In the genomic region with DNA sequence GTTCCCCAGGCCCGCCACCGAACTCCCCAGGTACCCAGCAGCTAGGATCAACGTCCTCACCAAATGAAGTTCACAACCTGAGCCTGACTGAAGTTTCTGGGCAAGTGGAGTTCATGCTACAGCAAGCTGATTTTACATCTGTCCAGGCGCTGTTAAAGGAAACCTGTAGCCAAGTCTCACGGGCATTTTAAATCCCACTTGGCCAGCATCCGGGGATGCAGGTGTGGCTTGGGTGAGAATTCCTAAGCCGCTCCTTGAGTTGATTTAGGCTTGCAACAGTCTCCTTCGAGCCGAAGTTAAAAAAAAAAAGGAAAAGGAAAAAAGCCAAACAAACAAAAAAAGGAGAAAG, we compare ENCODE assay signal across 7 mouse cellular contexts. TPM values are rescaled to one million over a fixed set of nuclear protein-coding genes. Genes with fewer than 3 reads are reported as not detected.
DNase-seq lines count a peak whose midpoint lies in the region; ATAC-seq and TF ChIP-seq lines count a peak whose summit lies in the region.

A gene (minus strand): TSS at position 139 of the 349 bp plus-strand sequence.

- H3K4me3 ChIP-seq in spleen, adult 2 months (ENCODE audit: extremely low read depth, insufficient read depth, insufficient read length) = peak within 1 kb of the TSS; percentile 89
- peak within 1 kb of the TSS; percentile 75 for H3K4me3 ChIP-seq in embryonic facial prominence, embryonic 11.5 days (ENCODE audit: low read depth, low read length)
- peak within 1 kb of the TSS; percentile 87 for H3K4me3 ChIP-seq in liver, embryonic 11.5 days (ENCODE audit: low read depth, low read length)

- TF ChIP-seq POLR2A in spleen, adult 2 months (IDR thresholded peaks at IDR 0.05; ENCODE audit: low read depth, low read length) = no peak

- peak within 1 kb of the TSS; percentile 98 for H3K27ac ChIP-seq in spleen, adult 2 months (ENCODE audit: insufficient read depth, low read length)
- peak within 1 kb of the TSS; percentile 94 for H3K27ac ChIP-seq in embryonic facial prominence, embryonic 11.5 days (replicated peaks; ENCODE audit: low read depth, low read length)
- H3K27ac ChIP-seq in liver, embryonic 11.5 days (ENCODE audit: low read depth, low read length) = peak within 1 kb of the TSS; percentile 100

- H3K9ac ChIP-seq in embryonic facial prominence, embryonic 11.5 days (replicated peaks; ENCODE audit: low read length) = peak within 1 kb of the TSS; percentile 86
- peak within 1 kb of the TSS; percentile 98 for H3K9ac ChIP-seq in liver, embryonic 11.5 days (ENCODE audit: low read depth, low read length)

- H3K4me2 ChIP-seq in embryonic facial prominence, embryonic 11.5 days (ENCODE audit: low read depth, low read length) = peak within 1 kb of the TSS; percentile 77
- peak within 1 kb of the TSS; percentile 98 for H3K4me2 ChIP-seq in liver, embryonic 11.5 days

- no peaks in the 10 kb centered on the region for H3K9me3 ChIP-seq in embryonic facial prominence, embryonic 11.5 days (replicated peaks; ENCODE audit: control insufficient read depth, low read length)
- H3K9me3 ChIP-seq in liver, embryonic 11.5 days (ENCODE audit: control insufficient read depth, low read length) = no peaks in the 10 kb centered on the region; the same call in 1 of the 2 replicates

- H3K27me3 ChIP-seq in spleen, adult 2 months (ENCODE audit: control insufficient read depth, insufficient read depth, low read length) = no peaks in the 10 kb centered on the region
- no peaks in the 10 kb centered on the region for H3K27me3 ChIP-seq in embryonic facial prominence, embryonic 11.5 days (ENCODE audit: control insufficient read depth, insufficient read depth, low read length)
- no peaks in the 10 kb centered on the region for H3K27me3 ChIP-seq in liver, embryonic 11.5 days (replicated peaks; ENCODE audit: control insufficient read depth, insufficient read depth, low read length)

- DNase-seq in spleen, adult 2 months (ENCODE audit: low read depth in 1 of 2, low spot score in 2 of 2) = no peak
- DNase-seq in spleen, postnatal 14 days (ENCODE audit: low spot score in 2 of 2) = no peak
- no peak for DNase-seq in embryonic facial prominence, embryonic 11.5 days (ENCODE audit: low spot score)
- no peak for DNase-seq in liver, embryonic 11.5 days (ENCODE audit: low spot score)
- no peak for DNase-seq in ovary, postnatal 14 days (ENCODE audit: low spot score)
- DNase-seq in retina, postnatal 1 day = no peak

- no peak for TF ChIP-seq CTCF in spleen, adult 2 months (IDR thresholded peaks at IDR 0.05; ENCODE audit: extremely low read depth, insufficient read depth, insufficient read length, insufficient replicate concordance)

- ATAC-seq in embryonic facial prominence, embryonic 11.5 days (replicated peaks; ENCODE audit: insufficient number of reproducible peaks, low FRiP score, low TSS enrichment, low read depth) = no peak
- no peak; a peak in 1 of 4 replicates for ATAC-seq in hematopoietic stem cell, adult 5-6 weeks (replicated peaks in 1 of 2; ENCODE audit: insufficient read depth in 1 of 2, low FRiP score in 2 of 2, low TSS enrichment in 1 of 2, low read depth in 1 of 2, poor library complexity in 2 of 2, severe bottlenecking in 2 of 2)
- ATAC-seq in liver, embryonic 11.5 days (replicated peaks; ENCODE audit: low FRiP score) = peak; percentile 2; the same call in 1 of the 2 replicates

- no peaks in the 10 kb centered on the region for H3K36me3 ChIP-seq in spleen, adult 2 months (ENCODE audit: control insufficient read depth, insufficient read depth, low read length)
- H3K36me3 ChIP-seq in embryonic facial prominence, embryonic 11.5 days (replicated peaks; ENCODE audit: control insufficient read depth, insufficient read depth, low read depth, low read length) = no peaks in the 10 kb centered on the region
- peaks cover 6% of the 10 kb centered on the region; the same call in 1 of the 2 replicates for H3K36me3 ChIP-seq in liver, embryonic 11.5 days (ENCODE audit: control insufficient read depth, insufficient read depth, low read length)

- under 1% methylated on average over 9 of the region's 9 CpGs for WGBS in spleen, adult 2 months
- WGBS in embryonic facial prominence, embryonic 11.5 days = under 1% methylated on average over 9 of the region's 9 CpGs
- under 1% methylated on average over 9 of the region's 9 CpGs for WGBS in liver, embryonic 11.5 days

- peaks cover 9% of the 10 kb centered on the region; the same call in 1 of the 2 replicates for H3K4me1 ChIP-seq in spleen, adult 2 months (ENCODE audit: control insufficient read depth, insufficient read depth, insufficient read length)
- H3K4me1 ChIP-seq in embryonic facial prominence, embryonic 11.5 days (ENCODE audit: control insufficient read depth, insufficient read depth, low read length) = peaks cover 7% of the 10 kb centered on the region; the same call in 1 of the 2 replicates
- H3K4me1 ChIP-seq in liver, embryonic 11.5 days (replicated peaks; ENCODE audit: control insufficient read depth, insufficient read depth, low read length) = peaks cover 43% of the 10 kb centered on the region

RNA-seq across cellular contexts. Expression of the gene that starts here (rescaled TPM):
- 61.1 and 65.8 TPM in 2 replicates for polyA plus RNA-seq in spleen, adult 2 months (2012; rRNA removed)
- polyA plus RNA-seq in embryonic facial prominence, embryonic 11.5 days (2014; fragmentation: Nextera tagmentation; extraction: Ambion mirVana) = 108 and 129 TPM in 2 replicates
- 42.1 and 65.3 TPM in 2 replicates for total RNA-seq in hematopoietic stem cell, adult 5-6 weeks (2017)
- 245 and 255 TPM in 2 replicates for polyA plus RNA-seq in liver, embryonic 11.5 days (2014; fragmentation: Nextera tagmentation; extraction: Ambion mirVana)
